Mouse (Mus musculus) megakaryocyte progenitor cell, adult 5-6 weeks (primary cell): Measurements from ENCODE around the gene Yod1. TPM values are rescaled to one million over a fixed set of nuclear protein-coding genes. Genes with fewer than 3 reads are reported as not detected.

Experiments used
- ATAC-seq: replicated peaks from 2 replicates; pipeline ENCODE4 v1.8.0; 2016; ENCODE audit warnings: mild to moderate bottlenecking, moderate TSS enrichment, inconsistent platforms; ENCODE audit not compliant: poor library complexity
- total RNA-seq, 2 experiments: library from RNA; stranded (forward) in 1 of 2; stranded (reverse) in 1 of 2; fragments of 157-497, 149-512 nt in 1 of 2; fragments of 200-1000 nt in 1 of 2; gene quantifications; 2 replicates each; pipeline versions ENCODE4 v1.2.3 to v1.2.4; 2015 to 2017

Yod1 gene
- total RNA-seq, 2 experiments from 2014 or later = 6.5 to 9.7 TPM

DNA sequence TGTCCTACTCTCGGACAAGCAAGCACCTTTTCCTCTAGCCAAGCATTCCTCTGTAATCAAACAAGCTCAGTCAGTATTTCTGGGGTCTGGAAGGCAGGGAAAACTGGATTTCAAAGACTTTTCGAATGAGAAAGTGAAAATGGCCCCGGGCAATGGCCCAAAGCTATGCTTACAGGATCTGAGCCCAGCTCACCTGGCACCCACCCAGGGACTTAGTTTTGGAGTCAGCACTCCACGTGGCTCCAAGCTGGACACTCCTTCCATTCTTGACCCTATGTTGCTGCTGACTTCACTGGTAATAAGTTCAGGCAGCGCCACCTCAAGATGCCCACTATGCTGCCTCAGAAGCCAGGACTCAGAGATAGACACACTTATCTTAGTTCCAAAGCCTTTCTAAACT is 49.9 kb downstream of the Yod1 start:
- no peak for ATAC-seq

DNA sequence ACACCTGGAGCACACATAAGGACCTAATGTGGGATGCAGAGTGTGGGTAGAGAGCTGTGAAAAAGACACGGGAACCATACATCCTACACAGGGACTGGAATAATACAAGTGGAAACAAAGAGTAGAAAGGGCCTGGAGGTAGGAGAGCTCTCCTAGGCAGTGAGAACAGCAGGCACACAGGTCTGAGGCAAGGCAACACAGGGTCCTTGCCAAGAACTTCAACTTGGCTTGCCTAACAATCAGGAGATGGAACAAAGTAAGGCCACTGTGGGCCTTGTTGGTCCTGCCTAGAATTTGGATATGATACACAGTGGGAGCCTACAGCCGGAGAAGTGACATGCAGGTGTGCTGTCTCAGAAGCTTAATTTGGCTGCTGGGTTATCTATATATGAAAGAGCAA is 52.8 kb downstream of the Yod1 start:
- no peak for ATAC-seq

DNA sequence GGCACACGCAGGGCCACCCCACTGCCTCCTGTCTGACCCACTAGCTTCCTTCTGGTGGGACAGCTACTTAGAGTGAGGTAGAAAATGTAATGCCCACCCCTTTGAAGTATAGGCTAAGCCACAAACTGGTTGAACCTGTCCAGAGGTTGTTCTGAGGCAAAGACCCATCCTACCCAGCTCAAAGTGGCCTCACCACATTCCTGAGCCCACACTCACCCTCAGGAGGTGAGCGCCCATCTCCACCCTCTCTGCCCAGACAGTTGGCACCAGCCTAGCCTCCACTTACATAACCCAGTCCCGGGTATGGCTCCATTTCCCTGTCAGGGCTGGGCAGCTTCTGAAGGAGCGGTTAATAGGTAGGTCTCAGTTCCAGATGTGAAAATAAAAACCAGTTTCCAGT is 53.4 kb downstream of the Yod1 start:
- ATAC-seq = no peak

DNA sequence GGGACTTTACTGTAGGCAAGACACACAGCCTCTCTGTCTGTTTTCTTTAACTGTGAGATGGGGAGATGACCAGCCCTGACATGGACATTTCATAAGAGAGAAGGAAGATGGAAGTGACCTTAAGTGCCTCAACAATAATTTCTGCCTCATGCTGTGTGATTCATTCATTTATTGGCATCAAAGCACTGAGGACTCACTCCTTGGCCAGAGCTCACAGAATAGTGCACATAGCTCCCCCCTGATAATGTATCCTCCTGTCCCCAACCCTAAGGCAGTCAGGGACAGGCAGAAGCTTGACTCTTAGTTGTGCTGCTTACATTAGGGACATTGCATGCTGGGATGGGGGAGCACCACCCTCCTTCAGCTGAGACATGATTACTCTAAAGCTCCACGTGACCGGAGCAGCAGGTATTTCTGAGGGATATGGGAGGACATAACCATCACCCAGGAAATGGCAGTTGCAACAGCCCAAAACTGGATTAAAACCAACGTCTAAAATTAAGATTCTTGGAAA is 53.9 kb downstream of the Yod1 start:
- ATAC-seq = no peak

Other genes starting within 250 kb of the Yod1 start
- gene Zp3r, start 87.7 kb upstream of the Yod1 start, total RNA-seq (2015) = not detected in 2 replicates
- not detected in 2 replicates for gene Zp3r, start 87.7 kb upstream of the Yod1 start, total RNA-seq (2017)
- not detected in 2 replicates for gene C4bp, start 55.7 kb upstream of the Yod1 start, total RNA-seq (2015)
- not detected in 2 replicates for gene C4bp, start 55.7 kb upstream of the Yod1 start, total RNA-seq (2017)
- not detected in 2 replicates for gene Gm29427, start 1.5 kb upstream of the Yod1 start, total RNA-seq (2015)
- not detected in 2 replicates for gene Gm29427, start 1.5 kb upstream of the Yod1 start, total RNA-seq (2017)
- 2.9 and 6.9 TPM in 2 replicates for gene Pfkfb2, start 11.9 kb downstream of the Yod1 start, total RNA-seq (2015)
- 15.7 and 17.1 TPM in 2 replicates for gene Pfkfb2, start 11.9 kb downstream of the Yod1 start, total RNA-seq (2017)
- 0.10 TPM in 1 of 2 replicates, not detected in the other for gene AA986860, start 14.6 kb downstream of the Yod1 start, total RNA-seq (2015)
- 0.10 TPM in 1 of 2 replicates, not detected in the other for gene AA986860, start 14.6 kb downstream of the Yod1 start, total RNA-seq (2017)
- gene Fcamr, start 83.6 kb downstream of the Yod1 start, total RNA-seq (2015) = not detected in 2 replicates
- gene Fcamr, start 83.6 kb downstream of the Yod1 start, total RNA-seq (2017) = not detected in 2 replicates
- gene Pigr, start 109.4 kb downstream of the Yod1 start, total RNA-seq (2015) = not detected in 2 replicates
- not detected in 2 replicates for gene Pigr, start 109.4 kb downstream of the Yod1 start, total RNA-seq (2017)
- not detected in 2 replicates for gene Fcmr, start 148.3 kb downstream of the Yod1 start, total RNA-seq (2015)
- gene Fcmr, start 148.3 kb downstream of the Yod1 start, total RNA-seq (2017) = not detected in 2 replicates
- not detected in 2 replicates for gene Il24, start 170.1 kb downstream of the Yod1 start, total RNA-seq (2015)
- not detected in 2 replicates for gene Il24, start 170.1 kb downstream of the Yod1 start, total RNA-seq (2017)
- gene Il20, start 194.1 kb downstream of the Yod1 start, total RNA-seq (2015) = not detected in 2 replicates
- gene Il20, start 194.1 kb downstream of the Yod1 start, total RNA-seq (2017) = not detected in 2 replicates
- 0.61 TPM in 1 of 2 replicates, not detected in the other for gene Il19, start 222.8 kb downstream of the Yod1 start, total RNA-seq (2015)
- not detected in 2 replicates for gene Il19, start 222.8 kb downstream of the Yod1 start, total RNA-seq (2017)